Mouse (Mus musculus) thymus, adult 2 months (tissue): ENCODE results near the gene Baz2a. TPM values are rescaled to one million over a fixed set of nuclear protein-coding genes. Genes with fewer than 3 reads are reported as not detected.

Experiments
- DNase-seq: peaks from one replicate; pipeline ENCODE4 v3.0.0; 2021
- H3K27ac ChIP-seq: fragments of 200-500 bp; 2 replicates; pipeline ENCODE4 v1.5.1; 2012; ENCODE audit warnings: low read length, control low read depth; ENCODE audit not compliant: control insufficient read depth, insufficient read depth
- H3K27me3 ChIP-seq: fragments of 200-500 bp; 2 replicates; pipeline ENCODE4 v1.6.1; 2012; ENCODE audit warnings: mild to moderate bottlenecking, low read length, moderate library complexity, mixed read lengths; ENCODE audit not compliant: control insufficient read depth, insufficient read depth
- H3K36me3 ChIP-seq: fragments of 200-500 bp; 2 replicates; pipeline ENCODE4 v1.6.1; 2012; ENCODE audit warnings: mild to moderate bottlenecking, low read length, moderate library complexity; ENCODE audit not compliant: control insufficient read depth, insufficient read depth
- H3K4me1 ChIP-seq: fragments of 200-500 bp; replicated peaks from 2 replicates; pipeline ENCODE4 v1.6.1; 2012; ENCODE audit warnings: low read length; ENCODE audit not compliant: control insufficient read depth, insufficient read depth
- H3K4me3 ChIP-seq: fragments of 200-500 bp; 2 replicates; pipeline ENCODE4 v1.5.1; 2012; ENCODE audit warnings: mild to moderate bottlenecking, low read length, control low read depth, moderate library complexity; ENCODE audit not compliant: control insufficient read depth, insufficient read depth
- CTCF ChIP-seq: fragments of 200-500 bp; IDR thresholded peaks from 2 replicates; pipeline ENCODE4 v1.5.1; 2012; ENCODE audit warnings: mild to moderate bottlenecking, control low read depth, low read length, moderate library complexity, borderline replicate concordance; ENCODE audit not compliant: control insufficient read depth, poor library complexity, insufficient read depth; ENCODE audit errors: extremely low read depth
- POLR2A ChIP-seq: fragments of 200-500 bp; IDR thresholded peaks from 2 replicates; pipeline ENCODE4 v1.6.1; 2012; ENCODE audit warnings: mild to moderate bottlenecking, low read length, control low read depth, moderate library complexity; ENCODE audit not compliant: control insufficient read depth, poor library complexity, insufficient read depth; ENCODE audit errors: extremely low read depth
- WGBS: fragments of 180-500 bp; shearing (Covaris S2); methylation state at CpG from one replicate; pipeline ENCODE4 v1.1.7; 2018; 5-methylcytosine and 5-hydroxymethylcytosine counted together
- polyA plus RNA-seq: library from polyadenylated mRNA; depleted of rRNA; stranded (reverse); fragments of >200 nt; gene quantifications from 2 replicates; pipeline ENCODE4 v1.2.3, GENCODE M21; 2012

Baz2a gene
- polyA plus RNA-seq, 1 experiment: 131 TPM

DNA sequence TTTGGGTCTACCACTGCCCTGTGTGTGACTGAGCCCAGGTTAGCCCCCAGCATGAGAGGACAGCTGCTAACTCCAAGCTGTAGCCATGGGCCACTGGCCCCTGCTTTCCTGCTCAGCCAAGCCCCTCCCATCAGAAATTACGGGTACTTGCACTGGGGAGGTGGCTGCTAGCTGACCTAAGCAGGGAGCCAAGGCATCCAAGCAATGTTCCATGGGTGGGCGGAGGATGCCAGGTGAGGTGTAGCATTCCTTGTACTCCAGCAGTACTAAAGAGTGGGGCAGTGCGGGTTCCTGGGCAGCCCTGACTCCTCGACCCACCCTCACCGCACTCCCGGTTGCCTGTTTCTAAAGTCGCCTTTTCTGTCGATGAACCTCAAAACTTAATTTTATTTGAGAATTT is 36.8 kb downstream of the Baz2a start:
- Histone ChIP-seq H3K27me3 (no peaks in the 10 kb centered on the region), H3K4me3 (no peak overlapping the region), H3K27ac (no peak overlapping the region), H3K36me3 (peaks cover 68% of the 10 kb centered on the region), H3K4me1 (peaks cover 12% of the 10 kb centered on the region; the same call in 1 of the 2 replicates)
- TF ChIP-seq CTCF (no peak), POLR2A (no peak)
- no peak for DNase-seq
- 95% methylated on average over 8 of the region's 8 CpGs for WGBS

DNA sequence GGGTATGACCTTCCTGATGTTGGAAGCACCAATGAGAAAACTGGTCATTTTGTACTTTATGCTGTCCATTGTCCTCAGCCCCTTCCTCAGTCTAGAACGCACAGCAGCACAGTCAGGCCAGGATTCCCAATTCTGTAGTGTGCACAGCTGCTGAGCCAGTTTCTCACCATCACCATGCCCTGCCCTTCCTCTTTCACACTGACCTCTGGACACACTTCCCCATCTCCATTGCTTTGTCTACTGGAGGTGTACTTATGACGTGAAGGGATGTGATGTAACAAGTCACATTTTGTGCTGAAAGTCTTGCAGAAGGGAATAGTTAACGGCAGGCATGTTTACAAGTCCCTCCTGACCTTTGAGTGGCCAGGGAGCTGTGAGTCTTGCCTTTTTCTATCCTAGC is 39.9 kb downstream of the Baz2a start:
- Histone ChIP-seq H3K36me3 (peaks cover 36% of the 10 kb centered on the region), H3K4me3 (no peak overlapping the region), H3K4me1 (peaks cover 26% of the 10 kb centered on the region), H3K27ac (no peak overlapping the region), H3K27me3 (no peaks in the 10 kb centered on the region)
- 91% methylated on average over 3 of the region's 3 CpGs for WGBS
- no peak for TF ChIP-seq CTCF
- TF ChIP-seq POLR2A: no peak
- DNase-seq: no peak

DNA sequence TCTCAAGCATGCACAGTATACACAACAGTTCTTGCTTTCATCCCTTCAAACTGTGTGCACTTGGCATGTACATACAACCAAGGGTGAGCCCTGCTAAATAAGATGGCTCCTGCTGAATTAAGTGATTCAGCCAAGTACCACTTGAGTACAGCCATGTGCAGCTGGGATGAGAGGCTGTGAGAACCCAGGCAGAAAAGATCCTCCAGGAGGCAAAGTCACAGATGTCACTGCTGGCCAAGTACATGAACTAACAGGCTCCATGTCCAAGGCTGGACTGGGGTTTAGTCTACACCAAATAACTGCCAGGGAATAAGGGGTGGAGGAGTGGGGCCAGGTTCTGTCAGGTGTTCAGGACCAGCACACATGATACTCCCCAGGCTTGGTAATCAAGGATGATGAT is 40.4 kb downstream of the Baz2a start:
- no peak for DNase-seq
- Histone ChIP-seq H3K4me3 (no peak overlapping the region), H3K4me1 (peaks cover 26% of the 10 kb centered on the region), H3K36me3 (peaks cover 31% of the 10 kb centered on the region), H3K27ac (no peak overlapping the region), H3K27me3 (no peaks in the 10 kb centered on the region)
- TF ChIP-seq CTCF: no peak
- no peak for TF ChIP-seq POLR2A

DNA sequence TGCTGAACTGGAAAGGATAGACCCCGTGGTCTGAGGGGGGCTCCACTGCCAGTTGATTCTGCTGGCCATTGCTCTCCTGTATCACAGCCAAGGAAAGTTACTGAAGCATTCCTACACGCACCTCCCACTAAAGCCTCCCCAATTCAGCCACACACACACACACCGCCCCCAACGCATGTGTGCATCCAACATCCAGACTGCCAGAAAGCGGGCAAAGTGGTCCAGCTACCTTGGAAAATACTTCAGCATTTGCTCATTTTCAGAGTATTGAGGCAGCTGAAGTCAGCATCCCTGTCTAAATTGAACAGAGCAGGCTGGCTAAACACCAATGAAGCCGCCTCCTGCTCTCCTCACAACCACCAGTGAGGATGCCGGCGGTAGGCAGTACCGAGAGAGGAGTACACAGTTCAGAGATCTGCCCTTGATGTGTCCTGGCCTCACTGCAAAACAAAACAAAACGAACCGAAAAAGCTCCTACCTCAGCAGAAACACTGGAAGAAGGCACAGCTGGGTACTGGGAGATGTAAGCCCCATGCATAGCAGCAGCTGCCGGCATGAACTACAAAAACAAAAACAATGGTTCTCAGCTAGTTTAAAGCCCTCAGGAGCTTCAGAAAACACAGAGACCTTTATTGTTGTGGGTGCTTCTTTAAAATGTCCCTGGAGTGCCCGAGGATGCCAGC is 42.4 kb downstream of the Baz2a start:
- TF ChIP-seq CTCF (no peak), POLR2A (no peak)
- H3K27me3 ChIP-seq: no peaks in the 10 kb centered on the region
- WGBS: 84% methylated on average over 13 of the region's 13 CpGs
- no peak for DNase-seq
- H3K4me1 ChIP-seq: peaks cover 26% of the 10 kb centered on the region
- H3K27ac ChIP-seq: no peak overlapping the region
- H3K4me3 ChIP-seq: no peak overlapping the region
- peaks cover 13% of the 10 kb centered on the region for H3K36me3 ChIP-seq

DNA sequence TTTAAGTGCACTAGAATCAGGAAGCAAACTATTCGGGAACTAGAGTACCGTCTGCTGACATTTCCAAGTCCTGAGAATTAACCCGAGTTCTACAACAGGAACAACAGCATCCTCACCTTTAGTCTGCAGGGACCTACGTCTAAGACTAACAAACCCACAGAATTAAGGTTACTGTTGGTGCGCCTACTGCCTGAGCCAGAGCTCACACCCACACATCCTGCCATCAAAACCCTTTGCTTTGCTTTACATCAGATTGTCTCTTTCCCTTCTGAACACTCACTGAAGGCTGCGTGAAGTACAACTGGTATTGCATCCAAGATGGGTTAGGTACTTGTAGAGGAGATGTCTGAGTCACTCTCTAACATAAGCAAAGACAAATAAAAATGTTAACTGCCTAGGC is 44.0 kb downstream of the Baz2a start:
- Histone ChIP-seq H3K27me3 (no peaks in the 10 kb centered on the region), H3K4me1 (peaks cover 22% of the 10 kb centered on the region), H3K36me3 (peaks cover under 1% of the 10 kb centered on the region), H3K27ac (peak overlapping the region; percentile 61; the same call in 1 of the 2 replicates), H3K4me3 (no peak overlapping the region)
- TF ChIP-seq CTCF (no peak), POLR2A (no peak)
- DNase-seq: peak; percentile 32
- 65% methylated on average over 6 of the region's 6 CpGs for WGBS

DNA sequence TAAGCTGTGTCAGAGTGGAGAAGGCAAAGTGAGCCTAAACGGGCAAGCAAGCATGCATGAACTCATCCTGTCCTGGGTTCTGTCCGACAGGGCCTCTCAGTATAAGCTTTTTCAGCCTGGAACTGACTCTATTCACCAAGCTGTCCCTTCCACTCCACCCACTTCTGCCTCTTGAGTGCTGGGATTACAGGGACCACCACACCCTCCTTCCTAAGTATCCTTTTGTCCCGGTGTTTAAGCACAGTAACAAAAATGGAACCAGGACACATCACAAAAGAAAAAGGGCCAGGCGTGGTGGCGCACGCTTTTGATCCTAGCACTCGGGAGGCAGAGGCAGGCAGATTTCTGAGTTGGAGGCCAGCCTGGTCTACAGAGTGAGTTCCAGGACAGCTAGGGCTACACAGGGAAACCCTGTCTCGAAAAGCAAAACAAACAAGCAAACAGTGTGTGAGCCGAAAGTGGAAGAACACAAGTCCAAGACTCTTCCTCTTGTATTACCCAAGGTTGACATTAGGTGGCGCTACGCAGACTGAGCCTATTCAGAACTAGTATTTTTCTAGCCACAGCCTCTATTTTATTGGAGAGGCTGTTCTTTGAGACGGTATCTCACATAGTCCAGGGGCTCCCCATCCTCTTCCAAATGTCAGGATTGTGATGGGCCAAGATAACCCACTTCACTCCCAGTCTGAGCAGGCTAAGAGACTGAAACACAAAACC is 49.0 kb downstream of the Baz2a start:
- Histone ChIP-seq H3K27ac (no peak overlapping the region), H3K27me3 (no peaks in the 10 kb centered on the region), H3K4me3 (no peak overlapping the region), H3K4me1 (no peaks in the 10 kb centered on the region), H3K36me3 (no peaks in the 10 kb centered on the region)
- WGBS: 68% methylated on average over 12 of the region's 12 CpGs
- TF ChIP-seq POLR2A (no peak), CTCF (no peak)
- DNase-seq: peak; percentile 55

DNA sequence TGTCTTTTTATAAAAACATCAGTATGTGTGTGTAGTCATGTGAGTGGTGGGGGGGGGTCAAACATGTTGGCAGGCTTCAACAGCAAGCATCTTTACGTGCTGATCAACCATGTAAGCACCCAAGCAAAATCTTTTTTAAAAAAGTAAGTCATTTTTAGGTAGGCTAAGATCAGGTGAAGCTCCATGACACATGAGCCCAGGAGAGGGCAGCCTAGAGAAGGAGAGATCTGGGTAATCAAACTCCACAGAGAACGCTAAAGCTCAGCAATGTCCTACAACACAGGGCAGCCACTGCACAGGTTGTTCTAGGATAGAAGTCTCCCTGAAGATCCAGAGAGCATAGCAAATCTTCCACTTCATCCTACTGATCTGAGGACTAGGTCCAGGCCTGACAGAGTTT is 50.8 kb downstream of the Baz2a start:
- Histone ChIP-seq H3K27ac (no peak overlapping the region), H3K4me3 (no peak overlapping the region), H3K36me3 (no peaks in the 10 kb centered on the region), H3K4me1 (no peaks in the 10 kb centered on the region), H3K27me3 (no peaks in the 10 kb centered on the region)
- no peak for DNase-seq
- 84% methylated on average over 2 of the region's 2 CpGs for WGBS
- TF ChIP-seq CTCF (no peak), POLR2A (no peak)

DNA sequence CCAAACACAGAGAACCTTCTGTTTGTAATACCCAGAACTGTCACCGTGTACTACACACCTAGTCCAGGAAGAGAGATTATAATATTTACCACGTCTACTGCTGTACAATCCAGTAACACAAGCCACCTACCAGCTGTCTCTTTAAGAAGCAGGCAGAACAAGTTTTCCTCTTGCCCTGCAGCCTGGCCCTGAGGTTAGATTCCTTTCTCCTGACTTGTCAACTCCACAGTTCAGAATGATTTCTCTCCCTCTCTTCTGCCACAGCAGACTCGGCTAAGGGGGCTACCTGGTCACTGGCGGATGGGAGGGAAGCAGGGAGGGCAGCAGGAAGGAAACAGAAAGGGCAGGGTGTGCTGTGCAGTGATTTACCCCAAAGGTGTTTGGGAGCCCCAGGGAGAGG is 52.3 kb downstream of the Baz2a start:
- no peaks in the 10 kb centered on the region for H3K4me1 ChIP-seq
- 90% methylated on average over 4 of the region's 4 CpGs for WGBS
- DNase-seq: no peak
- TF ChIP-seq POLR2A (no peak), CTCF (no peak)
- no peak overlapping the region for H3K27ac ChIP-seq
- H3K36me3 ChIP-seq: no peaks in the 10 kb centered on the region
- no peaks in the 10 kb centered on the region for H3K27me3 ChIP-seq
- no peak overlapping the region for H3K4me3 ChIP-seq
